Mouse (Mus musculus): Measurements from ENCODE around the gene Lrrc75a.

Gene Lrrc75a

DNA sequence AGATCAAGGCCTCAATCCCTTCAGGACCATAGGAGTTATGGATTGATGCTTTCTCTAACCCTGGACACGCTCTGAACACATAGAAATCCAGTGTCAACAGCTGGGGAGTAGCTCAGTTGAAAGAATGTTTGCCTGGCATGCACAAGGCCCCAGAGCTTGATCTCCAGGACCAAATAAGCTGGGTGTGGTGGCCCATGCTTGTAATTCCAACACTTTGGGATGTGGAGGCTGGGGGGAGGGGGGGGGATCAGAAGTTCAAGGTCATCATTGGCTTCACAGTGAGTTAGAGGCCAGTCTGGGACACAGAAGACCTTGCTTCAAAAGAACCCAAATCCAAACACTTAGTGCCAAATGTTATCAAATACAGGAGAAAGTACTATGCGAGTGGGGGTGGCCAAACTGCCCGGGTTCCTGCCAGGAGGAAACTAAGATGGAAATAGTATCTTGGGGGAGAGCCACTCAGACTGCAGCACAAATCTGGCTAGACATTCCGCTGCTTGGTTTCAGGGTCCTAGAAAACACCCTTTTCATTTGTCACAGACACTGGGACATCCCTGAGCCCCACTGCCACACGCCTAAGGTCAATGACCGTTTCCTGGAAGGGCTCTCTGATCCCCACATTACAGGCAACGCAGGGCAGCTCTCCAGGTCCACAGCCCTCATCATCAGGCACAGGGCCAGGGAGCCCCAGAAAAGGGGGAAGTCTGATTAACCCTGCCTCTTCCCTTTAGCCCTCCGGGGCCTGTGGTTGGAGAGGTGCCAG, 2.4 kb downstream of the Lrrc75a start:
- no peak for DNase-seq (ENCODE audit: low read depth, low spot score)

DNA sequence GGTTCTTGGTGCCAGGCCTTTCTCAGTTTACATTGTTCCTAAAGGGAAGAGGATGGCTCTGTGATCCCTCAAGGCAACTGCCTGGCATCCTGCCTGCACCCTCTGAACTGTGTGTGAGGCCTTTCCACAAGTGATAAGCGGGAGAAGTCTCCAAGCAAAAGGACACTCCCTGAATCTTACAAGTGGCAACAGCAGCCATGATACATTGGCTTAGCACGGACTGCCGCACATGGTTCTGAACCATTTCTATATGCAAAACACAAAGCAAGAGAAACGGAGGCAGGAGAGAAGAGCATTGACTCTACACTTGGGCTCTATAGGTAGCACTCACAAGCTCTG, 3.0 kb downstream of the Lrrc75a start:
- DNase-seq (ENCODE audit: low read depth, low spot score), result no peak

DNA sequence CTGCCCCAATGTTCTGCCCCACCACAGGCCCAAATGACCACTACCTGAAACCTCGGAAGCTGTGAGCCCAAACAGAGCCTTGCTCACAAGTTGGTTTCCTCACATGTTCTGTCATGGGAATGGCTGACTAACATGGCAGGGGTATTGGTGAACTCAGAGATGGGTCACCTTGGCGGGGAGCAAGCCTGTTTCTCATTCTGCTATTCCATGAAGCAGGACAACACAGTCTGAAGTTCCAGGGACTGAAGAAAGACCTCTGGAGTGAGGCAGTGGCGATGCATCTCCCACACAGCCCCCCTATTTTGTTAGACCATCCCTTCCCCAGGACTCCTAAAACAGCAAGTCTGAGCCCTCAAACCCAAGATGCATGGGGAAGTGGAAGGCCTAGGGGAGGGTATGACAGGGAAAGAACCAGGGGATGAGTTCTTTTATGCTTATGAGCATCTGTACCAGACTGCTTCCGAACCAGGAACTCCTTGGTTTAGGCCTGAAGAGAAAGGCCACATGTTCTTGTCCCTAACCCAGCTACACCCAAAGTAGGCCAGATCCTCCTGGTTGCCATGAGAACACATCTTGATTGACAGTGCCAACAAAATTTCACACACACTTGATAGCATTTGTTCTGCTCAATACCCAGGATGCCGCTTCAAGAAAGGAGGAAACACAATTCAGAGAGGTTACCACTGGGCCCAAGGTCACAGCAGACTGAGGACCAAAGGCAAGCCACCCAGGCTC, 3.6 kb downstream of the Lrrc75a start:
- no peak for DNase-seq (ENCODE audit: low read depth, low spot score)

DNA sequence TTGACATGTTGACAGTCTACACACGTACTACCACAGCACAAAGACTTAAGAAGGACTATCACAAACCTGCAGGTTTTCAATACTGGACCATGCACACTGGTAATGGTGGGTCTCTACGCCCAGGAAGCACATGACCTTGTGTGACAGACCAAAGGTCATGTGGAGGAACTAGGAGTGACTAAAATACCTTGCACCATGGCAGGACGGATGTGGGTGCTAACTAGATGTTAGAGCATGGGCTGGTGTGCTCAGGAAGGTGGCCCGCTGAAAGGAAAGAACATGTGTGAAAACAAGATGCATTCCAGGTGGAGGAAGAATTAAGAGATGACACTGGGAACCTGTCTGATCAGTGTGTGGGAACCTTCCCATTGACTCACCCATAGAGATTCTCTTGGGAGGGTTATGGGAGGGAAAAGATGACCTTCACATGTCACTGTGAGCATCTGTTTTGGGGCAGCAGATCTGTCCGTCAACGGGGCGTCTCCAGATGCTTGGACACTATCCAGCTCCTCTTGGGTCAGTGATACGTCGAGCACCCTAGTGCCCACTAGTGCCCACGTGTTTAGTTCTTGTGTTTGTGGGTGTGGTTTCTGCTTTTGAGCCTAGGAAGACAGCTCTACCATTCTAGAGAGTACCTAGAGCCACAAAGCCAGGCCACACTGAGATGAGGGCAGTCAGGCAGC, 4.5 kb downstream of the Lrrc75a start:
- no peak for DNase-seq (ENCODE audit: low read depth, low spot score)

DNA sequence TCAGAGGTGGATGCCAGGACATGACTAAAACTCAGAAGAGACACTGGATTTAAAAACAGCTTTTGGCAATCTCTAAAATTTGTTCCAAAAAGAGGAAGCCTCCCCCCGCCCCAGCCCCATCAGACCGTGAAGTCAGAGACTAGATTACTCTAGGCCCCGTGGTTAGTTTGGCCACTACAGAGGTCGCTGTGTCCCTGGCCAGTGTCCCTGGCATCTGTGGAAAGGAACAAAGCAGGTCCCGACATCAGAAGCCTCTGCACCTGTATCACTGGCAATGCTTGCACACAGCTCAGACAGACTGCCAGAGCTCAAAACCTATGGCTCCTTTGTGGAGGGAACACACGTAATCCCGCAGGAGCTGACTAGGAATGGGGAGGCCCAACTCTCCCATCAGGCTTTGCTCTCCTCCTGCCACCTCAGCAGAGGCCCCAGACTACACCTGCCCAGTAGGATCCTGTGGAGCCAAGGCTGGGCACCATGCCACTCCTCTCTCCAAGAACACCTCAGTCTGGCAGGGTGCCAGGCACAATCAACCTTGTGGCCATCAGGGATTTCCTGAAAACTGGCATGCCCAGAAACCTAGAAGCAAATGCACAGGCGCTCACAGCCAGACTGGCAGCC, 5.2 kb downstream of the Lrrc75a start:
- no peak for DNase-seq (ENCODE audit: low read depth, low spot score)

DNA sequence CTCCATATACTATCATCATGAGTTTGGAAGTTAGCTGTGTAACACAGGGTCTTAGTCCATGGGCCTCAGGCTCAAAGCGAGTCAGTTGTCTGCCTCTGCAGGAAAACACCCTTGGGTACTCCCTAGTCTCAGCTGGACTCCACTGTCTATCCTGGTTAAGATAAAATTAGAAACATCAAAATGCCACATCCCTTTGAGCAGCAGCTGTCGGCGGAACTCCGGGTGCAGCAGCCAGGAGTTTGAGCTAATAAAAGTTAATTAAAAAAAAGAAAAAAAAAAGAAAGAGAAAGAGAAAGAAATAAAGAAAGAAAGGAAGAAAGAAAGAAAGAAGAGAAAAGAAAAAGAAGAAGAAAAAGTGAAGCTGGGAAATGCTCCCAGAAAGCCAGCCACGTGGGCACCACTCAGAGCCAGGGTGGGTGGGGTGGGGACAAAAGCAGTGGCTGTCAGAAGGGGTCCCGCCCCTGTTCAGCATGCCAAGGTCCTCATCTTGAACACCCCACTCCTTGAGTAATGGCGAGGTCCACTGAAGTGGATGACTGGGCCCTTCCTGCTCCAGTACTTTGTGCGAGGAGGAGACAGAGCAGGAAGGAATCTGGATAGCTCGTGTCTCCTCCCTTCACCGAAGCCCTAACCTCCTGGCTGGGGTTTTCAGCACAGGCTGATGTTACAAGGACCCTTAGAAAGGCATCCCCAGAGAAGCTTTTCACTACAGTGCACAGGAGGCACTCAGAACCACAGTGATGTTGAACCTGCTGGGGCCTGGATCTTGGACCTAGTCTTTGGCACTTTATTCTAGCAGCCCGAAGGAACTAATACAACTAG, 6.1 kb downstream of the Lrrc75a start:
- no peak for DNase-seq (ENCODE audit: low read depth, low spot score)

DNA sequence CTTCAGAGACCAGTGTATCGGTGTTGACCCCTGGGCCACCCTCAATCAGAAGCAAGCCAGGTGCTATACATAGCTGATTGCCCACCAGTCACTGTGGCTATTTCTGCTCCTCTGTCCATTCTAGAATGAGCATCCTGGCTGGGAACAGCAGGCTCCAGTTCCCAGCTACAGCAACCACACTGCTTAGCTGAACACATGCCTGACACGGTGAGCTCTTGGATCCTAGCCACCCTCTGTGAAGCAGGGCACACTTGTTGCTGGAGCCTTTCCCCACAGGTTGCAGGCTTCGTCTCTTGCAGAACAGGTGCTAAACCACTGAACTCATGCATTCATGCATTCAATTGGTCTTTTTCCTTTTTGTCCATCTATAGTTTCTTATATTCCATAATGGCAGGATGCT, 7.9 kb downstream of the Lrrc75a start:
- no peak for DNase-seq (ENCODE audit: low read depth, low spot score)

DNA sequence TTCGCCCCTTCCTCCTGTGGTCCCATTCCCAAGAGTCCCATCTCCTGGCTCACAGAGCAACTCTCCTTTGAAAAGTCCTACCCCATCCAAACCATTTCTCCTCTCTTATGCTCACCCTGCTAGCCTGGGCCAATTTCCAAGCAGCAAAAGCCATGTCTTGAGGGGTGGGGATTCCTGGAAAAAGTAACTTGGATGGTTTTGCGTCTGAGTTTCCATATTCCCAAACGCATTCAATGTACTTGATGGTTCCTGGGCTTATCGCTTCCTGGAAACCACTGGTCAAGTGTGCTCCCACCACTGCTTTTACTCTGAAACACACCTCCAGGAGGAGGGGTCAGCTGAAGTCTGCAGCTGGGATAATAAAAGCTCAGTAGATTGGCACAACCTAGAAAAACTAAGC, 9.9 kb downstream of the Lrrc75a start:
- DNase-seq (ENCODE audit: low read depth, low spot score), result no peak

DNA sequence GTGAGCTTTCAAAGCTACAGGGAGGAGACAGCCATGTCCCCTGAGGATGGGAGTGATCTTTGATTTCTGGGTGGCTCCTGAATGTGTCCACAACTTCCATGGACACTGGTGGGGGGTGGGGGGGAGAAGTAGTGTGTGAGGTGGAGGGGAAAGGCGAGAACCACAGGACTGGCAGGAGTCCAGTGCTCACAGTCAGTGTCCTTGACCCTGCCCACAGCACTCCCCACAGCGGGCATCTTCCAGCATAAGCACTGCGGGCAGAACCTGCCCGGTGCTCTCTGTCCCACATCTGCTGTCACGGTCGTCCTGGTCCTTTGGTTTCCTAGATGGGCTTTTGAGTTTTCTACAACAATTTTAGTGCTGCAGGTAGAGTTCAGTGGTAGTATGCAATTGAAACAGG, 10.5 kb downstream of the Lrrc75a start:
- no peak for DNase-seq (ENCODE audit: low read depth, low spot score)

DNA sequence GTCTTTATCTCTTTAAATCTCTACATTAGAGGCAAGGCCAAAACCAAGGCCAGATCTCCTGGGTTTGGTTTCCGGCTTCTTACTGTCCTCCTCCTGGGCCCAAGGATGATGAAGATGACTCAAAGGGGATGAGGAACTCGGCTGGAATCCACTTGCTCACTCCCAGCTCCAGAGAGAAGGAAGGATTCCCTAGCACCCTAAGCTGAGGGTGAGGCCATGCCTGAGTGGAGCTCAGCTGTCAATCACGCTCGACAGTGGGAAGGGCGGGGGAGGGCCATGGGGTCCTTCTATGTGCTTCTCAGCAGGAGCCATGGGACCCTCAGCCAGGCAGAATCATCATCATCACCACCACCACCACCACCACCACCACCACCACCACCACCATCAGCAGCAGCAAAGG, 10.9 kb downstream of the Lrrc75a start:
- no peak for DNase-seq (ENCODE audit: low read depth, low spot score)

DNA sequence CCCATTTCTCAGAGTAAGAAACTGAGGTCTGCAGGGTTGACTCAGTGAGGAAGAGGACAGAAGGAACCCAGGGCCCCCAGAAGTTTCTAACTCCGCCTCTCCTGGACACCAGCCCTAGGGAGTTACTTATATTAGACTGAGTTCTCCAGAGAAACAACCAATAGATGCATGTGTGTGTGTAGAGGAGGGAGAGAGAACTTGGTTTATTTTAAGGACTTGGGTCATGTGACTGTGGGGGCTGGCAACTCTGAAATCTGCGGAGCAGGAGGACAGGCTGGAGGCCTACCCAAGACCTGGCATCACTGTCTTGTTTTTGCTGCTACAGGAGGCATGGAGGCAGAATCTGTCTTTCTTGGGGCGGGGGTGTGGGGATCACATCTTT, 11.5 kb downstream of the Lrrc75a start:
- DNase-seq (ENCODE audit: low read depth, low spot score), result no peak

DNA sequence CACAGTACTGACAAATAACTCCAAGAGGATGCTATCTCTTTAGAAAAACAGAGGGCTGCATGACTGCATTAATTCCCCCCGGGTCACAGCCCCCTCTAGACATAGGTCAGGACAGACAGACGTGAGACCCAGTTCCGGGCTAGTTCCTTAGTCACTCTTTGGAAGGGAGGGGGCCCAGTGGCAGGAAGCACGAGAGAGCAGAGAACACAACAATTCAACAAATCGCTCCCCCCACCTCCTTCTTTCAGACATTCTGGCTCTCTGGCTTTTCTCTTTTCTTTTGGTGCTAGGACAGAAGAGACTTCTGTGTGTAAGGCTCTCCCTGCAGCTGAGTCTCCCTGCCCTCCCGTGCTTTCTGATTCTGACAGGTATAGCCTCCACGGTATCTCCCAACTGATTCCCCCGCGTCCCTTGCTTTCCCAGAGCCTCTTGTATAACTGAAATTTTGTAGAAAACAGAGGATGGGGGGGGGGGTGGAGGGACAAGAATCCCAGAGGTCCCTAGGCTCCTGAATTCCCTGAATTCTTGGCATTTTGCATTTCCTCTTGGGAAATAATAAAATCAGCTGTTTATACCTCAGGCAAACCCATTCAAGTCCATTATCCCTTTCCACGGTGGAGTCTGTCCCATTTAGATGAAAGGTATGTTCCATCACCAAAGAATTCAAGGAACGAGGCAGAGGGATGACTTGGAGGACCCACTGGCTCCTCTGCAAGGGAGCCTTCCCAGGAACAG, 12.1 kb downstream of the Lrrc75a start:
- DNase-seq (ENCODE audit: low read depth, low spot score), result no peak

DNA sequence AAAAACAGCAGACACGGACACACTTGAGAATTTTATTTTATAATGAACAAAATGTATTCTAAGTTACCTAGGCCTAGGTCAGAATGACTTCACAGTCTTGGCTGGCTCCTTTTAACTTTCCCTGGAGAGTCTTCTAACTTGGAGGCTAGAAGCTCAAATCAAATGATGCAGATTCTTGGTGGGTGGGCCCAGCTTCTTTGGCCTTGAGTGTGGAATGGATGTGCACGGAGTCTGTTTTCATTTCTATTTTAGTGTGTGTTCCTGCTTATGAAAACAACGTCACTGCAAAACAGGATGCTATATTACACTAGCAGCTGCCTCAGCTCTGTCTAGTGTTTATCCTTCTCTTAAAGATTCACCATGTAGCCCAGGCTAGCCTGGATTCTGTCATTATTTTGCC, 12.9 kb downstream of the Lrrc75a start:
- no peak for DNase-seq (ENCODE audit: low read depth, low spot score)

DNA sequence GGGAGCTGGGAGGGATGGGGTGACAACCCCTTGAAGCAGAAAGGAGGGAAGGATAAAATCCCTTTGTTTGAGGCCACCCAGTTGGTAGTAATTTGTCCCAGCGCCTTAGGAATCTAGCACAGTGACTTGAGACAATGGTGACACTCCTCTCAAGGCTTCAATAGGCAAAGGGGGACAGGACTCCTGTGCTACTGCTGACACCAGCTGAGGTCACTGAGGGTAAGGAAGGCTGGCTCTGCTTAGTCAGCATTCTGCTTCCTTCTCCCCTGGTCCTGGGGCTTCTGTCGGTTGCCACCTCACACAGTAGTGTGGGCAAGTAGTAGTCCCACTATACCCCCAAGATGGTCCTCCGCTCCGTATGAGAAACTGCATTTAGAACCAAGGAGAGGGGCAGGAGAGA, 17.2 kb downstream of the Lrrc75a start:
- no peak for DNase-seq (ENCODE audit: low read depth, low spot score)

DNA sequence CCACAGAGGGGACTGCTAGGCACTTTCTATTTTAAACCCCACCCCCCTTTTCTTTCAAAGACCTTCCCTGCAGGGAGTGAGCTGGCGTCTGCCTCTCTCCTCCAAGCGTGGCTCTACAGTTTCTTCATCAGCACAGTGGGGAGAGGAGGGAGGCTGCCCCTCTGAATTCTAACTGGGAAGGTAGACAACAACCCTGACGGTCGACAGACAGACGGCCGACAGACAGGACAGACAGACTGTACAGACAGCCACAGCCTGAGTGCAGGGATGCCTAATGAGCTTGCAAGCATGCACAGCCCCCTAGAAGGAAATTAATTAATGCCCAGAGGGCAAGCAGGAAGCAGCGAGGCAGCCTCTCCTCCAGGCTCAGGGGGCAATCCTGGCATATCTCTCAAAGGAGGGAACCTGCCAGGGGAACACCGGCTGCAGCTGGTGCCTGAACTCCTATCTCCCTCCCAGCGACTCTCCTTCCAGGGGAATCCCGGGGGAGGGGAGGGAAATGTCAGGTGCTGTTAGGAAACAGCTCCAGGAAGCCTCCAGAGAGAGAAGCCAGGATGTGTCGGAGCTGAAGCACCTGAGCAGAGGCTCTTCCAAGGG, 18.0 kb downstream of the Lrrc75a start:
- DNase-seq (ENCODE audit: low read depth, low spot score), result no peak

DNA sequence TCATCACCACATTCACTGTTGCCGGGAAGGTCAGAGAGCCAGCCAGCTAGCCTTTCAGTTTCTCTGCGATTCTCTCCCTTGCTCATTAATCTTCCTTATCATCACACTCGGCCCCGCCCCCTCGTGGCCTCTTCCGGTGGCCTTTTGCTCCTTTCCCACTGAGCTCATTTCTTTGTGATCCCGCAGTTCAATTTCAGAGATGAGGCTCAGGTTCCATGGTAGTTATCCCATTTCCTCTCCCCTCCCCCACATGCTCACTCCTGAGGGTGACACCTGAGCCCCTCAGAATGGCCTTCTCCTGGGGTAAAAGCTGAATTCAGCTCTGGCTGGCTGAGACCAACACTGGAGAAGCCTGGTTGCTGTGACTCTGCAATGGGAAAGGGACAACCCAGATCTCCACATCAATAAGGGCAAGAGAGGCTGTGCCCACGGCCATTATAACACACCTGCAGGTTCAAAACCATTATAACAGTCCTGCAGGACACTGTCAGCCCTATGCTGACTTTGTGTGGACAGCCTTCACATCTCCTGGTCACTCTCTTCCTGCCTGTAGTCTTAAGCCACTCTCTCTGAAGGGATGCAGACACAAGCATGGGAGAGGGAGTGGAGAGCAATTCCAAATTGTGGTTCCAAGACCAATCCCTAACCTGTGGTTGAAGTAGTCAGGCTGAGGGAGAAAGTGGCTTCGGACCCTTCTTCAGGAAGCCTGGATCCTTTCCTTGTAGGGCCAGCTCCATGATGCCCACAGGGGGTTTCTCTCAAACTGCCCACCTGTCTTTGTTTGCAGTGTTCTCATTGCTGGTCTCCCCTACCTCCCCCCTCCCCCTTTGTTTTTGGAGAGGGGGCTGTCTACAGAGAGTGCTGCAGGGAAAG, 18.7 kb downstream of the Lrrc75a start:
- DNase-seq (ENCODE audit: low read depth, low spot score), result no peak

DNA sequence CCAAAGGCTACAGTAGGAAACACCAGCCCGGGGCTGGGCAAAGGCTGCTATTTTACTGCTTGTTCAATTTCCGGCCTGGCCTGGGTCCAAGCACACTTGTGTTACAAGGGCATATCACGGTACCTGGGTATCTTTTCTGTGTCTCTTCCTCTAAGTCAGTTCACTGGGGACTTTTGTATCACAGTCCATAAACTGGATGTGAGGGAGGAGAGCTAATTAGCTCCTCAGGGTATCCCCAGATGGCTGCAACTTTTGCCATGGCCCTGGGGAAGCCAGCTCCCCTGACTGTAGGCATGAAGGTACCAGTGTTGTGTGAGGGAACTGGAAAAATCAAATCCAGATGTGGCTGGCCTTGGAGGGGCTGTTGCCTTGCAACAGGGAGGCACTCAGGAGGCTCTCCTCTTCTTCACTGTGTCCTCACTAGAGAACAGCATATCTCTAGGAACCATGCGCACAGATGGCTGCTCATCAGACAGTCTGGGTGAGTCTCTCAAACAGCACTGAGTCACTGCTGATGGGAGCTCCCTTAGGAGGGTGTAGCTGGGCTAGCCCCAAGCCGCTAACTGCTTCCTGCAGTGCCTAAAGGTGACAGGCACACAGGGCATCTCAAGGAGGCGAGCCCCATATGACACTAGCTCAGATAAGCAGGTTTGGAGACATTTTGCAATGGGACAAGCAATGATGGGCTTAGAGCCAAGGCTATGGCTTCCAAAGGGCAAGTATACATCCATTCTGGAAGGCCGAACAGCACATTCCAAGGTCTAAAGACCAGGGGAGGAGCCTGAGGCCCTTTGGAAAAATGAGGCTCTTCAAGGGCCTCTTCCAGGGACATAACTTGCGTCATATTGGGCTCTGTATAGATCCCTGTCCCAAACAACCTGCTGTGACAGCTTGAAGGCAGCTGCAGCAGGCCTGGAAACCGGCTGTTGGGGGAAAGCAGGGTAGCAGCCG, 23.7 kb downstream of the Lrrc75a start:
- no peak for DNase-seq (ENCODE audit: low read depth, low spot score)

DNA sequence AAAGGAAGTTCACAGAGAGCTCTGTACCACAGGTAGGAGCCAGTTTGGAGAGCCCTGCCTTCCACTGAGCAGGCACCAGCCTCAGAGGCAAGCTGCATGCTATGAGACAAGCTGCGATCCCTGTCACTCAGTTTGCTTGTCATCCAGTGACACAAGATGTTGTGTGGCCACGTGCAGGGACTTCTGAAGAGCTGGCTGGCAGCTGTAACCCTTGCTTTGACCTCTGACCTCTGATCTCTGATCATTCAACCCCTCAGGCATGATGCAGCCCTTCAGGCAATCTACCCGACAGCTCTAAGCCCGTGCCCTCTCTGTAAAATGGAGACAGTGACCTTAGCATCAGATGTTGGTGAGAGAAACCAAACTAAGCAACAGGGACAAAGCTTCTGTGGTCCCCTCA, 25.5 kb downstream of the Lrrc75a start:
- no peak for DNase-seq (ENCODE audit: low read depth, low spot score)
